9 mouse cellular contexts compared by ENCODE assay signal in genomic region chr16:18406293-18406692, GRCm38 (mm10). TPM values are rescaled to one million over a fixed set of nuclear protein-coding genes. Genes with fewer than 3 reads are reported as not detected.
DNase-seq lines count a peak whose midpoint lies in the region; ATAC-seq and TF ChIP-seq lines count a peak whose summit lies in the region.
"Had no signal": no experiment of that assay in that cellular context is flagged by ENCODE, and none has a peak within 500 bp of the region (broad histone marks: within the 10 kb centered on the region; RNA-seq: fewer than 3 reads in every experiment).

No protein-coding gene starts in this region.

- peak; percentile 47 for ATAC-seq in forebrain, embryonic 15.5 days (replicated peaks)
- ATAC-seq in liver, embryonic 13.5 days (ENCODE audit: low read depth) = peak; percentile 57
- no peak for ATAC-seq in inflammation-experienced regulatory T-cells, adult 6 months

- no peaks in the 10 kb centered on the region for H3K79me2 ChIP-seq in myocyte (ENCODE audit: control insufficient read depth, insufficient read depth)

- H3K9ac ChIP-seq in forebrain, embryonic 15.5 days (replicated peaks) = no peak overlapping the region
- H3K9ac ChIP-seq in liver, embryonic 13.5 days = no peak overlapping the region

- 0 out of 2 replicates have a peak overlapping the region, but pooled peaks have one; percentile 5 for H3K27ac ChIP-seq in forebrain, embryonic 15.5 days (replicated peaks)
- 0 out of 2 replicates have a peak overlapping the region, but pooled peaks have one; percentile 3 for H3K27ac ChIP-seq in liver, embryonic 13.5 days

- H3K9me3 ChIP-seq in forebrain, embryonic 15.5 days = no peaks in the 10 kb centered on the region
- H3K9me3 ChIP-seq in liver, embryonic 13.5 days (replicated peaks) = no peaks in the 10 kb centered on the region

- DNase-seq in right cerebral cortex, postnatal 14 days = peak; percentile 72
- no peak for DNase-seq in right cerebral cortex, postnatal 25 days
- DNase-seq in adipocyte (ENCODE audit: low spot score) = peak; percentile 89
- peak; percentile 60 for DNase-seq in induced T-regulatory cell, adult 2 months (ENCODE audit: low read depth)
- DNase-seq in liver, embryonic 13.5 days = no peak

- H3K27me3 ChIP-seq in forebrain, embryonic 15.5 days = no peaks in the 10 kb centered on the region
- H3K27me3 ChIP-seq in liver, embryonic 13.5 days = no peaks in the 10 kb centered on the region
- H3K27me3 ChIP-seq in myocyte (ENCODE audit: control insufficient read depth, insufficient read depth, insufficient read length) = no peaks in the 10 kb centered on the region

- no peak overlapping the region for H3ac ChIP-seq in myocyte (ENCODE audit: control insufficient read depth, insufficient read length)

- H3K4me3 ChIP-seq in forebrain, embryonic 15.5 days = no peak overlapping the region
- H3K4me3 ChIP-seq in liver, embryonic 13.5 days (replicated peaks) = no peak overlapping the region
- no peak overlapping the region for H3K4me3 ChIP-seq in myocyte
- H3K4me3 ChIP-seq: erythroblast, embryonic 14.5 days had no signal

- WGBS in forebrain, embryonic 15.5 days = 13% methylated on average over 2 of the region's 2 CpGs
- WGBS in liver, embryonic 13.5 days (ENCODE audit: insufficient replicate concordance) = 13% methylated on average over 2 of the region's 2 CpGs

- peak; percentile 18 for TF ChIP-seq POLR2A in myocyte (IDR thresholded peaks at IDR 0.05; ENCODE audit: insufficient read length, low read depth)

- H3K4me2 ChIP-seq in forebrain, embryonic 15.5 days (replicated peaks) = no peak overlapping the region
- no peak overlapping the region for H3K4me2 ChIP-seq in liver, embryonic 13.5 days
- H3K4me2 ChIP-seq in myocyte (ENCODE audit: low read depth) = no peak overlapping the region

- peaks cover 20% of the 10 kb centered on the region for H3K4me1 ChIP-seq in forebrain, embryonic 15.5 days
- H3K4me1 ChIP-seq in liver, embryonic 13.5 days (replicated peaks) = peaks cover 15% of the 10 kb centered on the region

- H3K36me3 ChIP-seq in forebrain, embryonic 15.5 days = peaks cover 52% of the 10 kb centered on the region
- peaks cover 60% of the 10 kb centered on the region for H3K36me3 ChIP-seq in liver, embryonic 13.5 days
- peaks cover 14% of the 10 kb centered on the region for H3K36me3 ChIP-seq in myocyte (ENCODE audit: control insufficient read depth, insufficient read depth)

TF ChIP-seq in myocyte, 11 proteins besides CTCF, POLR2A, EP300 and RAD21:
- TF ChIP-seq TCF3 (IDR thresholded peaks at IDR 0.05; ENCODE audit: insufficient read length, low read depth) (no peak), POLR2AphosphoS2 (IDR thresholded peaks at IDR 0.05; ENCODE audit: insufficient read length, low read depth) (peak; percentile 74), SRF (IDR thresholded peaks at IDR 0.05; ENCODE audit: control insufficient read depth, insufficient read length, low read depth) (no peak), MYOD1 (IDR thresholded peaks at IDR 0.05; ENCODE audit: control insufficient read depth in 1 of 3, insufficient read length in 2 of 3, low read depth in 2 of 3) (peak in 1 of 3 experiments; percentile 20)

RNA-seq across cellular contexts. Expression of gene Txnrd2, which starts 19.9 kb away (rescaled TPM):
- 24.2 and 26.3 TPM in 2 replicates for polyA plus RNA-seq in forebrain, embryonic 15.5 days (2015; fragmentation: Nextera tagmentation; extraction: Ambion mirVana)
- polyA plus RNA-seq in liver, embryonic 13.5 days (2015; fragmentation: Nextera tagmentation; extraction: Ambion mirVana) = 105 and 112 TPM in 2 replicates
- polyA plus RNA-seq in myocyte (2012; fragmentation: generic; extraction: Trizol) = 21.3 TPM
- 10 to 100 TPM; 15.9 to 21.2 (median 20.4) TPM for polyA plus RNA-seq in inflammation-experienced regulatory T-cells, adult 6 months (2017; shearing (Covaris generic))

RNA-seq across cellular contexts. Expression of gene Comt, which starts 20.4 kb away (rescaled TPM):
- 83.0 and 84.4 TPM in 2 replicates for polyA plus RNA-seq in forebrain, embryonic 15.5 days (2015; fragmentation: Nextera tagmentation; extraction: Ambion mirVana)
- 109 and 110 TPM in 2 replicates for polyA plus RNA-seq in liver, embryonic 13.5 days (2015; fragmentation: Nextera tagmentation; extraction: Ambion mirVana)
- 93.6 TPM for polyA plus RNA-seq in myocyte (2012; fragmentation: generic; extraction: Trizol)
- 10 to 100 TPM; 51.4 to 56.7 (median 52.3) TPM for polyA plus RNA-seq in inflammation-experienced regulatory T-cells, adult 6 months (2017; shearing (Covaris generic))

RNA-seq across cellular contexts. Expression of gene Arvcf, which starts 58.3 kb away (rescaled TPM):
- 63.3 and 72.0 TPM in 2 replicates for polyA plus RNA-seq in forebrain, embryonic 15.5 days (2015; fragmentation: Nextera tagmentation; extraction: Ambion mirVana)
- 7.6 and 7.9 TPM in 2 replicates for polyA plus RNA-seq in liver, embryonic 13.5 days (2015; fragmentation: Nextera tagmentation; extraction: Ambion mirVana)
- 7.6 TPM for polyA plus RNA-seq in myocyte (2012; fragmentation: generic; extraction: Trizol)
- polyA plus RNA-seq in inflammation-experienced regulatory T-cells, adult 6 months (2017; shearing (Covaris generic)) = 1 to 10 TPM in 1 of 3 experiments, under 1 TPM in 2; 0.52 to 1.0 (median 0.66) TPM

RNA-seq across cellular contexts. Expression of gene Tango2, which starts 58.4 kb away (rescaled TPM):
- 76.5 and 78.1 TPM in 2 replicates for polyA plus RNA-seq in forebrain, embryonic 15.5 days (2015; fragmentation: Nextera tagmentation; extraction: Ambion mirVana)
- 69.6 and 71.4 TPM in 2 replicates for polyA plus RNA-seq in liver, embryonic 13.5 days (2015; fragmentation: Nextera tagmentation; extraction: Ambion mirVana)
- 22.2 TPM for polyA plus RNA-seq in myocyte (2012; fragmentation: generic; extraction: Trizol)
- polyA plus RNA-seq in inflammation-experienced regulatory T-cells, adult 6 months (2017; shearing (Covaris generic)) = 10 to 100 TPM; 48.6 to 81.2 (median 70.2) TPM

Comparison
In these comparisons a context has a peak if more than half of its experiments do, and no peak if none do; other contexts are left out.
1. DNase-seq: peak in right cerebral cortex, postnatal 14 days (single experiment), adipocyte (single experiment) and induced T-regulatory cell, adult 2 months (single experiment); none in right cerebral cortex, postnatal 25 days (single experiment) and liver, embryonic 13.5 days (single experiment).